Mouse (Mus musculus) liver, adult 2 months (tissue): Measurements from ENCODE around the gene Zfp948.

ENCODE experiments used
- CTCF ChIP-seq: fragments of 200-500 bp; IDR thresholded peaks from 2 replicates; pipeline ENCODE4 v1.5.1; 2011; ENCODE audit warnings: low read depth, low read length, control low read depth
- POLR2A ChIP-seq: fragments of 200-500 bp; IDR thresholded peaks from 2 replicates; pipeline ENCODE4 v1.6.1; 2011; ENCODE audit warnings: low read length, control low read depth; ENCODE audit not compliant: insufficient read depth; ENCODE audit errors: extremely low read depth

DNA sequence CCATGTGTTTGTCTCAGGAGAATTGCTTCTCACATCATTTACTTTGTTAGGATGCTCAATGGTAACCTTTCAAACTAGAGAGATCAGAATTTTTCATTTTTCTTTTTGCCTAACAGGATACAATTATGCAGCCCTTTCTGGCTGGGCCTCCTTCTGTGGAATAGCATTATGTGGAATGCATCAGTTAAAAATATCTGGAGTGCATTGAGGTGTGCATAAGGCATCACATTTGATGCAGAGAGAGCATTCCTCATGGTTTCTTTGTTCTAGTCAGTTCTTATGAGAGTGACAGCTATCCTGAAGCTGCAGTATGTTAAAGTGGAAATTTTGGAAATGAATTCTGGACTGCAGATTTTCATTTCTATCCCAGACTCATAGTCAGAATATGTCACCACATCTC is 40.5 kb upstream of the Zfp948 start:
- no peak for TF ChIP-seq POLR2A
- TF ChIP-seq CTCF, result no peak
